Mouse (Mus musculus) liver, embryonic 14.5 days (tissue): Measurements from ENCODE around the gene Gm49325. TPM values are rescaled to one million over a fixed set of nuclear protein-coding genes. Genes with fewer than 3 reads are reported as not detected.
A peak's percentile ranks its signal among the peaks of the same experiment; 100 is the strongest.

Source experiments
- ATAC-seq: fragments of 200-750 bp; cut with Nextera tagmentation; 2 replicates; pipeline ENCODE4 v1.8.0; 2017; ENCODE audit warnings: moderate number of reproducible peaks, mild to moderate bottlenecking, moderate library complexity; ENCODE audit not compliant: insufficient read depth
- DNase-seq, 3 experiments: peaks; one replicate each; pipeline ENCODE4 v3.0.0-alpha.2; 2012 to 2013; ENCODE audit warnings: low read depth in 3 of 3, low spot score in 3 of 3
- H3K27ac ChIP-seq: fragments of 300-500 bp; sonication (generic); 2 replicates; pipeline ENCODE4 v1.5.1; 2014; ENCODE audit warnings: moderate library complexity, mild to moderate bottlenecking, control low read depth, inconsistent platforms
- H3K27me3 ChIP-seq: fragments of 300-500 bp; sonication (generic); 2 replicates; pipeline ENCODE4 v1.6.1; 2014; ENCODE audit warnings: mild to moderate bottlenecking, low read length, moderate library complexity; ENCODE audit not compliant: control insufficient read depth, insufficient read depth
- H3K36me3 ChIP-seq: fragments of 300-500 bp; sonication (generic); replicated peaks from 2 replicates; pipeline ENCODE4 v1.6.1; 2014; ENCODE audit warnings: low read depth; ENCODE audit not compliant: control insufficient read depth, insufficient read depth
- H3K4me1 ChIP-seq, 2 experiments: fragments of 200-500 bp in 1 of 2; fragments of 300-500 bp in 1 of 2; sonication (generic) in 1 of 2; replicated peaks; 2 replicates each; pipeline ENCODE4 v1.6.1; 2012 to 2014; ENCODE audit warnings: antibody characterized with exemption in 1 of 2, inconsistent platforms in 1 of 2, low read length in 1 of 2; ENCODE audit not compliant: control insufficient read depth in 2 of 2, insufficient read depth in 2 of 2
- H3K4me2 ChIP-seq: fragments of 300-500 bp; sonication (generic); 2 replicates; pipeline ENCODE4 v1.6.1; 2014; ENCODE audit warnings: low read depth, mild to moderate bottlenecking, control low read depth, moderate library complexity
- H3K4me3 ChIP-seq, 2 experiments: fragments of 200-500 bp in 1 of 2; fragments of 300-500 bp in 1 of 2; sonication (generic) in 1 of 2; 2 replicates each; pipeline ENCODE4 v1.5.1; 2012 to 2014; ENCODE audit warnings: low read depth in 2 of 2, low read length in 2 of 2, mild to moderate bottlenecking in 2 of 2, control low read depth in 1 of 2, inconsistent platforms in 1 of 2, moderate library complexity in 1 of 2; ENCODE audit not compliant: insufficient read depth in 1 of 2
- H3K9ac ChIP-seq: fragments of 300-500 bp; sonication (generic); replicated peaks from 2 replicates; pipeline ENCODE4 v1.6.1; 2014; ENCODE audit warnings: mild to moderate bottlenecking, control low read depth, moderate library complexity
- H3K9me3 ChIP-seq: fragments of 300-500 bp; sonication (generic); 2 replicates; pipeline ENCODE4 v1.6.1; 2016; ENCODE audit warnings: low read length, mixed read lengths; ENCODE audit not compliant: control insufficient read depth
- CTCF ChIP-seq: IDR thresholded peaks from 2 replicates; pipeline ENCODE4 v1.5.1; 2016; ENCODE audit warnings: antibody characterized with exemption, low read depth, control low read depth
- EP300 ChIP-seq: IDR thresholded peaks from 2 replicates; pipeline ENCODE4 v1.6.1; 2016; ENCODE audit warnings: antibody characterized with exemption, low read depth
- WGBS: fragments of 180-500 bp; shearing (Covaris S2); extraction: QIAGEN DNeasy Blood & Tissue Kit; methylation state at CpG from one replicate; pipeline ENCODE4 v1.1.7; 2014; ENCODE audit not compliant: insufficient replicate concordance; 5-methylcytosine and 5-hydroxymethylcytosine counted together
- polyA plus RNA-seq, 2 experiments: library from polyadenylated mRNA; depleted of rRNA in 1 of 2; stranded (reverse) in 1 of 2; unstranded in 1 of 2; fragments of >200 nt; fragmentation: Nextera tagmentation in 1 of 2; extraction: Ambion mirVana in 1 of 2; gene quantifications; 2 replicates each; pipeline versions ENCODE4 v1.2.1 to v1.2.3; 2012 to 2014

The Gm49325 gene
- polyA plus RNA-seq, 2 experiments: 0.09 TPM; not detected in 1

- Histone ChIP-seq H3K4me3 (no peak overlapping the region), H3K4me2 (no peak overlapping the region), H3K4me1 (peaks cover 0 to 11% of the 10 kb centered on the region in 2 experiments; a peak in 1 of 4 replicates), H3K9me3 (no peaks in the 10 kb centered on the region), H3K9ac (no peak overlapping the region), H3K27ac (no peak overlapping the region), H3K36me3 (peaks cover 21% of the 10 kb centered on the region), H3K27me3 (no peaks in the 10 kb centered on the region)
- 81% methylated on average over 3 of the region's 3 CpGs for WGBS
- TF ChIP-seq EP300: no peak
- no peak for TF ChIP-seq CTCF
- DNase-seq: no peak
- no peak for ATAC-seq
Observed at GRCm38 (mm10) chr10:77629163-77629562, 23.2 kb downstream of the Gm49325 start.

GRCm38 (mm10) chr10:77629970-77630369, 24.0 kb downstream of the Gm49325 start:
- WGBS: 74% methylated on average over 1 of the region's 1 CpGs
- H3K36me3 ChIP-seq: peaks cover 21% of the 10 kb centered on the region

GRCm38 (mm10) chr10:77634016-77634415, 28.0 kb downstream of the Gm49325 start:
- H3K4me3 ChIP-seq: no peak overlapping the region
- H3K9ac ChIP-seq: no peak overlapping the region
- 81% methylated on average over 6 of the region's 6 CpGs for WGBS
- no peaks in the 10 kb centered on the region for H3K9me3 ChIP-seq
- H3K27ac ChIP-seq: no peak overlapping the region
- no peak for TF ChIP-seq EP300
- DNase-seq (no peak), ATAC-seq (no peak)
- no peak overlapping the region for H3K4me2 ChIP-seq
- H3K36me3 ChIP-seq: peaks cover 36% of the 10 kb centered on the region
- peaks cover 0 to 5% of the 10 kb centered on the region in 2 experiments; a peak in 1 of 4 replicates for H3K4me1 ChIP-seq
- no peaks in the 10 kb centered on the region for H3K27me3 ChIP-seq

More at GRCm38 (mm10) chr10:77629970-77630369, 24.0 kb downstream of the Gm49325 start:
- H3K4me2 ChIP-seq: no peak overlapping the region
- peak; percentile 44 for TF ChIP-seq CTCF
- no peak for TF ChIP-seq EP300
- H3K4me1 ChIP-seq: peaks cover 0 to 11% of the 10 kb centered on the region in 2 experiments; a peak in 1 of 4 replicates
- ATAC-seq (no peak), DNase-seq (no peak)
- no peaks in the 10 kb centered on the region for H3K27me3 ChIP-seq
- no peak overlapping the region for H3K4me3 ChIP-seq
- H3K9me3 ChIP-seq: no peaks in the 10 kb centered on the region
- H3K9ac ChIP-seq: no peak overlapping the region
- no peak overlapping the region for H3K27ac ChIP-seq

GRCm38 (mm10) chr10:77634452-77635231, 28.6 kb downstream of the Gm49325 start:
- H3K36me3 ChIP-seq: peaks cover 36% of the 10 kb centered on the region
- H3K9ac ChIP-seq: no peak overlapping the region
- TF ChIP-seq CTCF (no peak), EP300 (no peak)
- no peak overlapping the region for H3K27ac ChIP-seq
- 71% methylated on average over 13 of the region's 13 CpGs for WGBS
- no peak overlapping the region for H3K4me2 ChIP-seq
- no peak for ATAC-seq
- H3K4me3 ChIP-seq: no peak overlapping the region
- H3K4me1 ChIP-seq: peaks cover 0 to 5% of the 10 kb centered on the region in 2 experiments; a peak in 1 of 4 replicates
- DNase-seq: no peak
- H3K9me3 ChIP-seq: no peaks in the 10 kb centered on the region
- H3K27me3 ChIP-seq: no peaks in the 10 kb centered on the region

- Histone ChIP-seq H3K9ac (no peak overlapping the region), H3K4me3 (no peak overlapping the region), H3K9me3 (no peaks in the 10 kb centered on the region), H3K27me3 (no peaks in the 10 kb centered on the region), H3K27ac (no peak overlapping the region), H3K4me1 (peaks cover 0 to 5% of the 10 kb centered on the region in 2 experiments; a peak in 1 of 4 replicates), H3K36me3 (peaks cover 38% of the 10 kb centered on the region), H3K4me2 (no peak overlapping the region)
- WGBS: 76% methylated on average over 7 of the region's 7 CpGs
- DNase-seq: no peak
- TF ChIP-seq CTCF (no peak), EP300 (no peak)
- ATAC-seq: no peak
Observed at GRCm38 (mm10) chr10:77636234-77636922, 30.4 kb downstream of the Gm49325 start.
